Mouse (Mus musculus): ENCODE data around the gene Trdmt1. TPM values are rescaled to one million over a fixed set of nuclear protein-coding genes. Genes with fewer than 3 reads are reported as not detected.

Trdmt1 gene
- polyA plus RNA-seq, 1 experiment from 2014 or later, result 6.6 TPM

GRCm38 (mm10) chr2:13573408-13574065 lies 29.1 kb upstream of the Trdmt1 start, which contains the start of gene Vim:
Gene Vim (plus strand): TSS chr2:13573927.
- H3K9me3 ChIP-seq (replicated peaks), result no peaks in the 10 kb centered on the region

GRCm38 (mm10) chr2:13572647-13573407 lies 28.4 kb upstream of the Trdmt1 start:
- Histone ChIP-seq H3K27me3 (replicated peaks) (peaks cover 52% of the 10 kb centered on the region), H3K4me3 (peak overlapping the region; percentile 54), H3K9me3 (replicated peaks) (no peaks in the 10 kb centered on the region), H3K9ac (no peak overlapping the region), H3K27ac (peak overlapping the region; percentile 66), H3K4me2 (peak overlapping the region; percentile 64), H3K4me1 (peaks cover 38% of the 10 kb centered on the region), H3K36me3 (peaks cover 6% of the 10 kb centered on the region; the same call in 1 of the 2 replicates)
- 5% methylated on average over 12 of the region's 12 CpGs for WGBS (ENCODE audit: insufficient replicate concordance)
- ATAC-seq, result no peak

More at GRCm38 (mm10) chr2:13573408-13574065, 29.1 kb upstream of the Trdmt1 start, which contains the start of gene Vim:
- peak; percentile 78 for ATAC-seq
- Histone ChIP-seq H3K27me3 (replicated peaks) (peaks cover 55% of the 10 kb centered on the region), H3K4me3 (peak within 1 kb of the TSS; percentile 54), H3K9ac (peak within 1 kb of the TSS; percentile 66), H3K36me3 (peaks cover 12% of the 10 kb centered on the region; the same call in 1 of the 2 replicates), H3K4me2 (peak within 1 kb of the TSS; percentile 64), H3K4me1 (peaks cover 38% of the 10 kb centered on the region), H3K27ac (peak within 1 kb of the TSS; percentile 66)
- under 1% methylated on average over 26 of the region's 26 CpGs for WGBS (ENCODE audit: insufficient replicate concordance)

GRCm38 (mm10) chr2:13572101-13572553 lies 27.7 kb upstream of the Trdmt1 start:
- Histone ChIP-seq H3K27ac (peak overlapping the region; percentile 1; the same call in 1 of the 2 replicates), H3K27me3 (replicated peaks) (peaks cover 52% of the 10 kb centered on the region), H3K9ac (no peak overlapping the region), H3K4me3 (no peak overlapping the region), H3K4me2 (no peak overlapping the region), H3K36me3 (peaks cover 2% of the 10 kb centered on the region; the same call in 1 of the 2 replicates), H3K9me3 (replicated peaks) (no peaks in the 10 kb centered on the region), H3K4me1 (peaks cover 38% of the 10 kb centered on the region)
- WGBS (ENCODE audit: insufficient replicate concordance), result 51% methylated on average over 4 of the region's 4 CpGs
- ATAC-seq, result no peak

- peaks cover 38% of the 10 kb centered on the region for H3K27me3 ChIP-seq (replicated peaks)
- H3K36me3 ChIP-seq, result no peaks in the 10 kb centered on the region
- H3K27ac ChIP-seq, result no peak overlapping the region
- no peaks in the 10 kb centered on the region for H3K9me3 ChIP-seq (replicated peaks)
- 44% methylated on average over 2 of the region's 2 CpGs for WGBS (ENCODE audit: insufficient replicate concordance)
- no peak overlapping the region for H3K4me3 ChIP-seq
- ATAC-seq, result no peak
- no peak overlapping the region for H3K4me2 ChIP-seq
- H3K4me1 ChIP-seq, result peaks cover 29% of the 10 kb centered on the region
- H3K9ac ChIP-seq, result no peak overlapping the region
Measured at GRCm38 (mm10) chr2:13570122-13570521, 25.7 kb upstream of the Trdmt1 start.

DNA sequence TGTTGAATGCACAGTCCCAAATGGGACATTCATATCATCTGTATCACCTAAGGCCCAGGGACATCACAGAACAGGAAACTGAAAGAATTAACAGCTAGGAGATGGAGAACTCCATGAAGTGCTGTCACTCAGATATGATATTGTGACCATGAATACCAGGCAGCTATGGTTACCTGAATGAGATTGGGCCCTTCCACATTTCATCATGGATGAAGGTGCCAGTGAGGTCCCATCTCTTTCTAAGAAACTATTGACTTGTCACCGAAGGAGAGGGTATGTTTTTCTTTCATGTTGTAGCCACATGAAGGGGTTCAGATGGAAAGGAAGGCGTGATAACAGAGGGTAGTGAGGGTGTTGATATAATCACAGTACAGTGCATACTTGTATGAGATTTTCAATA lies 15.9 kb upstream of the Trdmt1 start:
- Histone ChIP-seq H3K27me3 (replicated peaks) (peaks cover 5% of the 10 kb centered on the region), H3K36me3 (no peaks in the 10 kb centered on the region), H3K4me2 (no peak overlapping the region), H3K9ac (no peak overlapping the region), H3K4me3 (no peak overlapping the region), H3K4me1 (0 out of 2 replicates have a peak, but pooled peaks cover 4% of the 10 kb centered on the region), H3K9me3 (replicated peaks) (no peaks in the 10 kb centered on the region), H3K27ac (no peak overlapping the region)
- no peak for ATAC-seq
- 54% methylated on average over 2 of the region's 2 CpGs for WGBS (ENCODE audit: insufficient replicate concordance)

DNA sequence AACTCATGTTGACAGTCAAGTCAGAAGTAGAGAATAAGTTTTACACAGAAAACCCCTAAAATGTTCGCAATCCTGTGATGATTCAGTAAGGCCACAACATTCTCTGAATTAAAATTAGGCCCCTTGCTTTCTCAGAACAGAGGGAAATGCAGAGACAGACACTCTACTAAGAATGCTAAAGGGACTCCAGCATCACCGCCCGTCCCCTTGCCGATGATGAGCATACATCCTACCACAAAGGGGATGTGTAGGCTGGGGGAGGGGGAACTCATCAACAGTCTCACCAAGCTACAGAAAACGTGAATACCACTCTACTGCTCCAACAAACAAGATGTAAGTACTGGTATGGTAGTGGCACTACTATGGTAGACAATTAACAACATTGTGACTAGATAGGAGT lies 15.3 kb upstream of the Trdmt1 start:
- H3K4me2 ChIP-seq, result no peak overlapping the region
- H3K4me3 ChIP-seq, result no peak overlapping the region
- ATAC-seq, result no peak
- H3K36me3 ChIP-seq, result no peaks in the 10 kb centered on the region
- peaks cover 5% of the 10 kb centered on the region for H3K27me3 ChIP-seq (replicated peaks)
- WGBS (ENCODE audit: insufficient replicate concordance), result 60% methylated on average over 5 of the region's 5 CpGs
- no peak overlapping the region for H3K27ac ChIP-seq
- no peaks in the 10 kb centered on the region for H3K9me3 ChIP-seq (replicated peaks)
- H3K9ac ChIP-seq, result no peak overlapping the region
- 0 out of 2 replicates have a peak, but pooled peaks cover 4% of the 10 kb centered on the region for H3K4me1 ChIP-seq

DNA sequence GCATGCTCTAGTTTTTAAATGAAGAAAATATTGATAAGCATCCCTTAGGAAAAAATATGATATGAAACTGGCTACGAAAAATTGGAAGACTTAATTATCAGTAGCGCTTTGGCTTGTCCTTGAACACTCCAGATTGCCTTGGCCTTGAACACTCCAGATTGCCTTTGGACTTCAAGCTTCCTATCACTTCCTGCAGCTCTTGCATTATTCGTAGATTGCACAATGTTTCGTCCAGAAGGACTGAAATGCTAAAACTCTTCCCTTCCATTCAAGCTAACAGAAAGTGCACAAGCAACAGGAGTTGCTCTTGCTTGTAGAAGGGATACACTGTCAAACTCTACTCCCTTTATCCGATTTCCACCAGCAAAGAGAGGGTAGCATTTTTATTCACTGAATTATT lies 14.8 kb upstream of the Trdmt1 start:
- H3K36me3 ChIP-seq, result no peaks in the 10 kb centered on the region
- no peak overlapping the region for H3K9ac ChIP-seq
- H3K27ac ChIP-seq, result no peak overlapping the region
- no peaks in the 10 kb centered on the region for H3K9me3 ChIP-seq (replicated peaks)
- WGBS (ENCODE audit: insufficient replicate concordance), result 43% methylated on average over 5 of the region's 5 CpGs
- H3K4me2 ChIP-seq, result no peak overlapping the region
- peaks cover 5% of the 10 kb centered on the region for H3K27me3 ChIP-seq (replicated peaks)
- no peak for ATAC-seq
- 0 out of 2 replicates have a peak, but pooled peaks cover 4% of the 10 kb centered on the region for H3K4me1 ChIP-seq
- H3K4me3 ChIP-seq, result no peak overlapping the region

GRCm38 (mm10) chr2:13558607-13559262 lies 14.3 kb upstream of the Trdmt1 start:
- Histone ChIP-seq H3K4me3 (no peak overlapping the region), H3K36me3 (no peaks in the 10 kb centered on the region), H3K4me1 (0 out of 2 replicates have a peak, but pooled peaks cover 4% of the 10 kb centered on the region), H3K27me3 (replicated peaks) (peaks cover 5% of the 10 kb centered on the region), H3K9ac (no peak overlapping the region), H3K27ac (no peak overlapping the region), H3K4me2 (no peak overlapping the region), H3K9me3 (replicated peaks) (no peaks in the 10 kb centered on the region)
- WGBS (ENCODE audit: insufficient replicate concordance), result 12% methylated on average over 5 of the region's 5 CpGs
- ATAC-seq, result peak; percentile 58

- Histone ChIP-seq H3K9me3 (replicated peaks) (no peaks in the 10 kb centered on the region), H3K4me1 (0 out of 2 replicates have a peak, but pooled peaks cover 4% of the 10 kb centered on the region), H3K4me2 (no peak overlapping the region), H3K27ac (no peak overlapping the region), H3K27me3 (replicated peaks) (peaks cover 5% of the 10 kb centered on the region), H3K9ac (no peak overlapping the region), H3K36me3 (no peaks in the 10 kb centered on the region), H3K4me3 (no peak overlapping the region)
- no peak for ATAC-seq
- WGBS (ENCODE audit: insufficient replicate concordance), result 62% methylated on average over 9 of the region's 9 CpGs
Measured at GRCm38 (mm10) chr2:13557145-13558030, 12.9 kb upstream of the Trdmt1 start.

- H3K9me3 ChIP-seq (replicated peaks), result no peaks in the 10 kb centered on the region
- H3K9ac ChIP-seq, result no peak overlapping the region
- H3K27ac ChIP-seq, result no peak overlapping the region
- H3K4me3 ChIP-seq, result no peak overlapping the region
- 0 out of 2 replicates have a peak, but pooled peaks cover 4% of the 10 kb centered on the region for H3K4me1 ChIP-seq
- H3K4me2 ChIP-seq, result no peak overlapping the region
- no peaks in the 10 kb centered on the region for H3K36me3 ChIP-seq
- no peak for ATAC-seq
- H3K27me3 ChIP-seq (replicated peaks), result peaks cover 5% of the 10 kb centered on the region
Measured at GRCm38 (mm10) chr2:13556239-13556638, 11.8 kb upstream of the Trdmt1 start.

- Histone ChIP-seq H3K27ac (no peak overlapping the region), H3K4me3 (no peak overlapping the region), H3K9me3 (replicated peaks) (no peaks in the 10 kb centered on the region), H3K36me3 (no peaks in the 10 kb centered on the region), H3K27me3 (replicated peaks) (peaks cover 5% of the 10 kb centered on the region), H3K4me2 (no peak overlapping the region), H3K9ac (no peak overlapping the region), H3K4me1 (0 out of 2 replicates have a peak, but pooled peaks cover 2% of the 10 kb centered on the region)
- WGBS (ENCODE audit: insufficient replicate concordance), result 63% methylated on average over 2 of the region's 2 CpGs
- ATAC-seq, result no peak
Measured at GRCm38 (mm10) chr2:13553966-13554365, 9.5 kb upstream of the Trdmt1 start.

All from liver, embryonic 12.5 days (tissue).